Mouse (Mus musculus) ovary, postnatal 10 days (tissue): ENCODE data around the gene Tmem59.

Experiments used
- DNase-seq: peaks from one replicate; pipeline ENCODE4 v3.0.0; 2022; ENCODE audit warnings: low spot score

Tmem59 gene

GRCm38 (mm10) chr4:107178182-107178829 is at the start of gene Tmem59:
Tmem59 (plus strand) TSS chr4:107178399.
- peak; percentile 91 for DNase-seq

GRCm38 (mm10) chr4:107129373-107129772 is 48.8 kb upstream of the Tmem59 start:
- no peak for DNase-seq

- DNase-seq = no peak
These were observed 47.7 kb upstream of the Tmem59 start for GRCm38 (mm10) chr4:107130534-107130933.

- no peak for DNase-seq
These were observed 43.3 kb upstream of the Tmem59 start for GRCm38 (mm10) chr4:107134891-107135290.

GRCm38 (mm10) chr4:107135663-107136062 is 42.5 kb upstream of the Tmem59 start:
- DNase-seq = no peak

- DNase-seq = no peak
These were observed 41.7 kb upstream of the Tmem59 start for GRCm38 (mm10) chr4:107136531-107136930.

- no peak for DNase-seq
These were observed 39.0 kb upstream of the Tmem59 start for GRCm38 (mm10) chr4:107138948-107139835.

- no peak for DNase-seq
These were observed 38.2 kb upstream of the Tmem59 start for GRCm38 (mm10) chr4:107139836-107140631.

GRCm38 (mm10) chr4:107143511-107143910 is 34.7 kb upstream of the Tmem59 start:
- DNase-seq = no peak

GRCm38 (mm10) chr4:107150991-107151390 is 27.2 kb upstream of the Tmem59 start:
- DNase-seq = no peak

- DNase-seq = no peak
These were observed 25.6 kb upstream of the Tmem59 start for GRCm38 (mm10) chr4:107152571-107152970.

GRCm38 (mm10) chr4:107156983-107157401 is 21.2 kb upstream of the Tmem59 start:
- no peak for DNase-seq

- no peak for DNase-seq
These were observed 18.9 kb upstream of the Tmem59 start for GRCm38 (mm10) chr4:107159166-107159773.

- no peak for DNase-seq
These were observed 18.0 kb upstream of the Tmem59 start for GRCm38 (mm10) chr4:107160181-107160580.

- no peak for DNase-seq
These were observed 14.9 kb upstream of the Tmem59 start for GRCm38 (mm10) chr4:107163341-107163740.

GRCm38 (mm10) chr4:107163756-107164587 is 14.2 kb upstream of the Tmem59 start:
- DNase-seq = peak; percentile 26

GRCm38 (mm10) chr4:107166700-107167099 is 11.5 kb upstream of the Tmem59 start:
- no peak for DNase-seq

GRCm38 (mm10) chr4:107167798-107168197 is 10.4 kb upstream of the Tmem59 start:
- no peak for DNase-seq

- DNase-seq = no peak
These were observed 693 bp upstream of the Tmem59 start for GRCm38 (mm10) chr4:107177506-107177905.

- peak; percentile 30 for DNase-seq
These were observed 761 bp downstream of the Tmem59 start, which contains the start of gene Tceanc2 for GRCm38 (mm10) chr4:107178830-107179490. Tceanc2 (minus strand) TSS chr4:107179116.
